Mouse (Mus musculus) midbrain, embryonic 14.5 days (tissue): Measurements from ENCODE around the gene Vti1a. TPM values are rescaled to one million over a fixed set of nuclear protein-coding genes. Genes with fewer than 3 reads are reported as not detected.

ENCODE experiments used
- ATAC-seq: fragments of 200-750 bp; cut with Nextera tagmentation; 2 replicates; pipeline ENCODE4 v1.8.0; 2017; ENCODE audit warnings: moderate number of reproducible peaks, moderate library complexity; ENCODE audit not compliant: low FRiP score, low TSS enrichment
- DNase-seq: peaks from one replicate; pipeline ENCODE4 v3.0.0-alpha.2; 2015
- H3K27ac ChIP-seq: fragments of 300-500 bp; sonication (generic); replicated peaks from 2 replicates; pipeline ENCODE4 v1.5.1; 2014; ENCODE audit warnings: mild to moderate bottlenecking, low read depth, low read length, moderate library complexity
- H3K27me3 ChIP-seq: fragments of 300-500 bp; sonication (generic); 2 replicates; pipeline ENCODE4 v1.6.1; 2014; ENCODE audit warnings: low read length, control low read depth, mixed read lengths; ENCODE audit not compliant: control insufficient read depth, insufficient read depth
- H3K36me3 ChIP-seq: fragments of 300-500 bp; sonication (generic); 2 replicates; pipeline ENCODE4 v1.6.1; 2014; ENCODE audit warnings: low read length, control low read depth; ENCODE audit not compliant: control insufficient read depth, insufficient read depth
- H3K4me1 ChIP-seq: fragments of 300-500 bp; sonication (generic); 2 replicates; pipeline ENCODE4 v1.6.1; 2014; ENCODE audit warnings: mild to moderate bottlenecking, antibody characterized with exemption, low read length, control low read depth; ENCODE audit not compliant: control insufficient read depth, insufficient read depth
- H3K4me2 ChIP-seq: fragments of 300-500 bp; sonication (generic); 2 replicates; pipeline ENCODE4 v1.6.1; 2014; ENCODE audit warnings: mild to moderate bottlenecking, low read length, moderate library complexity
- H3K4me3 ChIP-seq: fragments of 300-500 bp; sonication (generic); replicated peaks from 2 replicates; pipeline ENCODE4 v1.5.1; 2014; ENCODE audit warnings: low read depth, low read length
- H3K9ac ChIP-seq: fragments of 300-500 bp; sonication (generic); replicated peaks from 2 replicates; pipeline ENCODE4 v1.6.1; 2014; ENCODE audit warnings: mild to moderate bottlenecking, low read length, moderate library complexity
- H3K9me3 ChIP-seq: fragments of 300-500 bp; sonication (generic); 2 replicates; pipeline ENCODE4 v1.6.1; 2016; ENCODE audit warnings: low read length, control low read depth, mixed read lengths; ENCODE audit not compliant: control insufficient read depth
- WGBS: fragments of 180-500 bp; shearing (Covaris S2); extraction: QIAGEN DNeasy Blood & Tissue Kit; methylation state at CpG from one replicate; pipeline ENCODE4 v1.1.7; 2014; 5-methylcytosine and 5-hydroxymethylcytosine counted together
- polyA plus RNA-seq: library from polyadenylated mRNA; unstranded; fragments of >200 nt; fragmentation: Nextera tagmentation; extraction: Ambion mirVana; gene quantifications from 2 replicates; pipeline ENCODE4 v1.2.1, GENCODE M21; 2014

The Vti1a gene
- polyA plus RNA-seq, 1 experiment from 2014 or later, result 33.9 TPM

DNA sequence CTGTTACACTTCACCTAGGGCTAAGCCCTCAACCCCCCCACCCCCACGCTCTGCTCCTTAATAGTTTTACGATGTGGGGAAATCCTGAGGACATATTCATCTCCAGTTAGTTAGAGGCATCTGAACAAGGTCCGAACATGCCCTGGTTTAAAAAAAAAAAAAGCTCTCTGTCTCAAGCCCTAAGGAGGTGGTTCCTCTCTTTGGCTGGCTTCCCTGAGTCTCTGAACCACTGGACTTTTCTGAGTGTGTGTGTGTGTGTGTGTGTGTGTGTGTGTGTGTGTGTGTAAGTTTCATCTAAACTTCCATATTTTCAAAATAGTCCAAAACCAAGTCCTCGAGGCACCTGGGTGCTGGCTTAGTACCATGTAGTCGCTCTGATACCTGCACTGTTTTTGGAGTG is 192.9 kb downstream of the Vti1a start:
- ATAC-seq (no peak), DNase-seq (no peak)
- Histone ChIP-seq H3K9me3 (no peaks in the 10 kb centered on the region), H3K9ac (no peak overlapping the region), H3K4me3 (no peak overlapping the region), H3K4me1 (no peaks in the 10 kb centered on the region), H3K36me3 (no peaks in the 10 kb centered on the region), H3K4me2 (no peak overlapping the region), H3K27me3 (no peaks in the 10 kb centered on the region), H3K27ac (no peak overlapping the region)
- WGBS, result 90% methylated on average over 5 of the region's 5 CpGs

DNA sequence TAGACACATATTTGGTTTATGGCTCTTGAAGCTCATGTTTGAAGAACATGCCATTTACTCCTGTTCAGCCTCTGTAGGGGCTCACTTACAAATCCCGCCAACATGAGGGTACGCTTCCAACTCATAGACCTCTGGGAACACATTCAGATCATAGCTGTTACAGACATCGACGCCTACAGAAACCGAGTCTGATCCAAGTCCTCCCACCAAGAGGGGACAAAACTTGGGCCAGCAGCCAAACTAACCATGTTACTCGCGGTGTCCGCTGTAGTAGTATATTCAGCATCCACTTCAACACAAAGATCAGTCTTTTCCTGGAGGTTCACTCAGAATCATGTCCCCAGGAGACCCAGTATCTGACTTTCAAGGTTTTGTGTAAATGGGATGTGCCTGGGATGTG is 193.5 kb downstream of the Vti1a start:
- H3K4me2 ChIP-seq, result no peak overlapping the region
- H3K9me3 ChIP-seq, result no peaks in the 10 kb centered on the region
- H3K27ac ChIP-seq, result no peak overlapping the region
- no peak overlapping the region for H3K9ac ChIP-seq
- H3K27me3 ChIP-seq, result no peaks in the 10 kb centered on the region
- no peaks in the 10 kb centered on the region for H3K36me3 ChIP-seq
- no peaks in the 10 kb centered on the region for H3K4me1 ChIP-seq
- 96% methylated on average over 8 of the region's 8 CpGs for WGBS
- H3K4me3 ChIP-seq, result no peak overlapping the region
- DNase-seq, result no peak
- no peak for ATAC-seq

DNA sequence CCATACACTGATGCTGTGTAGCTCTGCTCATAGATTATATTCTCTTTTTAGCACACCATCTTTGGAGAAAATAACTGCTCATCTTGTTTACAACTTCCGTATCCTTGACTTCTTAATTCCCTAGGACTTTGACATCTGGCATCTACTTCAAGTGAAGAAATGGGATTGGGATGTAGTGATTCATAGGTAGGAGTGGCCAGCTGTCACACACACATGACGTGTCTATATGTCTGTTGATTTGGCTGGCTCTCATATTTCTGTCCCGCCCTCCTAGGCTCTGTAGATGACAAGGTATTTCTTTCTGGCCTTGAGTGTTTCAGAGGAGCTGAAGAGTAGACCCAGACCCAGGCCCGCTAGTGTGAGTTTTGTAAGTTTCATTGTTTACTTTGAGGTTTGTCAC is 197.8 kb downstream of the Vti1a start:
- no peak overlapping the region for H3K27ac ChIP-seq
- ATAC-seq, result no peak
- H3K36me3 ChIP-seq, result no peaks in the 10 kb centered on the region
- DNase-seq, result no peak
- no peaks in the 10 kb centered on the region for H3K4me1 ChIP-seq
- no peak overlapping the region for H3K9ac ChIP-seq
- WGBS, result 90% methylated on average over 4 of the region's 4 CpGs
- no peaks in the 10 kb centered on the region for H3K27me3 ChIP-seq
- no peaks in the 10 kb centered on the region for H3K9me3 ChIP-seq
- no peak overlapping the region for H3K4me3 ChIP-seq
- no peak overlapping the region for H3K4me2 ChIP-seq

DNA sequence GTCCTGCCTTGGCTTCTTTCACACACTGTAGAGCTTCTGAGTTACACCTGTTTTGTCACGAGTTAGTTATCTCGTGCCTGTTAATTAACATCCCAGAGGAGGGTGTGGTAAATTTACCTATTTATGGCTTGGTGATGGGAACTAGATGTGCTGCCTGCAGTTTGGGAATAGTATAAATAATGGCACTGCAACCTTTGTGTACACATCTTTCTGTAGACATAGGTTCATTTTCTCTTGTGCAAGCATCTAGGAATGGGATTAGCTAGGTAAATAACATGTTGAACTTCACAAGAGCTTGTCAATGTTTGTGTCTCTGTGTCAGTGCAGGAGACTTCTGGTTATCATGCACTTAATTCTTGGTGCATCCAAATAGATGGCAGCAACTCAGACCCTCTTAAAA is 204.1 kb downstream of the Vti1a start:
- Histone ChIP-seq H3K27me3 (no peaks in the 10 kb centered on the region), H3K36me3 (no peaks in the 10 kb centered on the region), H3K4me3 (no peak overlapping the region), H3K9me3 (no peaks in the 10 kb centered on the region), H3K9ac (no peak overlapping the region), H3K4me2 (no peak overlapping the region), H3K27ac (no peak overlapping the region), H3K4me1 (no peaks in the 10 kb centered on the region)
- DNase-seq, result no peak
- no peak for ATAC-seq
- 84% methylated on average over 2 of the region's 2 CpGs for WGBS

DNA sequence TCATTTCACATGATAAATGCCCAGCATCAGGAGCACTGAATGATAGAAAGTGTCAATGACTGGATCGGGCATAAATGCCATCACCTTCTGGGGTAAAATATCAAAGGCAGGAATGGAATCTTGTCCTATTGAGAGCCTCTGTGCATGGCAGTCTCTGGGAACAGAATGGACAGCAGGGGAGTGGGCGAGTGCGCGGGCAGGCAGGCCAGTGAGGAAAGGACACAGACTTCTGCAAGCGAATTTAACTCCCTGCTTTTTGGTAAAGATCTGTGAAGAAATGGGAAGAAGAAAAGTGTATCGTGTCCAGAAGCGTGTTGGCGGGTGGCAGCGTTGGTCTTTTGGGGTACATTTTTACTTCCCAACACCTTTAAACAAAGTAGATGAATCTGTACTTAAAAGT is 207.2 kb downstream of the Vti1a start:
- WGBS, result 78% methylated on average over 9 of the region's 9 CpGs
- Histone ChIP-seq H3K4me2 (no peak overlapping the region), H3K36me3 (no peaks in the 10 kb centered on the region), H3K27ac (no peak overlapping the region), H3K9me3 (no peaks in the 10 kb centered on the region), H3K4me1 (no peaks in the 10 kb centered on the region), H3K4me3 (no peak overlapping the region), H3K27me3 (no peaks in the 10 kb centered on the region), H3K9ac (no peak overlapping the region)
- ATAC-seq (no peak), DNase-seq (no peak)

DNA sequence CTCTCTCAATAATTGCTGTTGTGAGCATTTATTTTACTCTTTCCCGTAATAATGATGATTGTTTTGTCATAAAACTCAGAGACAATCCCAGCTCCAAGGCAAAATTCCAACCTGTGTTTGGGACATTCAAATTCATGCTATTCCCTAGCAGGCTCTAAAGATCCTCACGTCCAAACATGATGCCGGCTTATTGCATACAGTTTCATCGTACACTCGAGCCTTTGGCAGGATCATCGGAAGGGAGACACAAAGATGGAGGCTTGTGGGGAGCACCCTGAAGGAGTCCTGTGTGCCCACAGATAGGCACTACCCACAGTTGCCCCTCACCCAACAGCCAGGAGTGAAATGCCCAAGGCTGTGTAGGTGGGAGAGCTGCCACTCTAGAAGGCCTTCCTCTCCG is 208.3 kb downstream of the Vti1a start:
- no peaks in the 10 kb centered on the region for H3K36me3 ChIP-seq
- H3K9ac ChIP-seq, result no peak overlapping the region
- H3K4me3 ChIP-seq, result no peak overlapping the region
- no peak for ATAC-seq
- H3K4me1 ChIP-seq, result no peaks in the 10 kb centered on the region
- DNase-seq, result no peak
- no peaks in the 10 kb centered on the region for H3K27me3 ChIP-seq
- no peak overlapping the region for H3K27ac ChIP-seq
- H3K4me2 ChIP-seq, result no peak overlapping the region
- WGBS, result 93% methylated on average over 7 of the region's 7 CpGs
- H3K9me3 ChIP-seq, result no peaks in the 10 kb centered on the region

DNA sequence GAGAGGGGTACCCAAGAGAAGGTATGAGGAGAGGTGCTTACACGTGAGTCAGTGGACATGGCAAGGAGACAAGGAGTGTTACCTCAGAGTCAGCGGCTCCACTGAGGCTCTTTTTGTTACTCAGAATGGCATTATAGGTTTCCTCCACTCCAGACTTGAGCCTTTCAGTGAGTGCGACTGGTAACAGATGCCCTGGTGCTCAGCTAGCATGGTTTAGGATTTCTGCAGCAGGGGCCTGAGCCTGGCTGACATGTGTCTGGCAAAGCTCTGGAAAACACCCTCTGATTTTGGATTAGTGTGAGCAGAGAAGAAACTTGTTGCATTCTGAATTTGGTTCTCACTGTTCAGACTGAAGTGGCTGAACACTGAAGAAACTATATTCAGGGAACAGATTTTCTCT is 209.0 kb downstream of the Vti1a start:
- ATAC-seq, result no peak
- H3K27ac ChIP-seq, result no peak overlapping the region
- no peaks in the 10 kb centered on the region for H3K9me3 ChIP-seq
- H3K4me1 ChIP-seq, result no peaks in the 10 kb centered on the region
- H3K9ac ChIP-seq, result no peak overlapping the region
- WGBS, result 71% methylated on average over 3 of the region's 3 CpGs
- H3K36me3 ChIP-seq, result no peaks in the 10 kb centered on the region
- H3K27me3 ChIP-seq, result no peaks in the 10 kb centered on the region
- DNase-seq, result no peak
- no peak overlapping the region for H3K4me2 ChIP-seq
- no peak overlapping the region for H3K4me3 ChIP-seq

DNA sequence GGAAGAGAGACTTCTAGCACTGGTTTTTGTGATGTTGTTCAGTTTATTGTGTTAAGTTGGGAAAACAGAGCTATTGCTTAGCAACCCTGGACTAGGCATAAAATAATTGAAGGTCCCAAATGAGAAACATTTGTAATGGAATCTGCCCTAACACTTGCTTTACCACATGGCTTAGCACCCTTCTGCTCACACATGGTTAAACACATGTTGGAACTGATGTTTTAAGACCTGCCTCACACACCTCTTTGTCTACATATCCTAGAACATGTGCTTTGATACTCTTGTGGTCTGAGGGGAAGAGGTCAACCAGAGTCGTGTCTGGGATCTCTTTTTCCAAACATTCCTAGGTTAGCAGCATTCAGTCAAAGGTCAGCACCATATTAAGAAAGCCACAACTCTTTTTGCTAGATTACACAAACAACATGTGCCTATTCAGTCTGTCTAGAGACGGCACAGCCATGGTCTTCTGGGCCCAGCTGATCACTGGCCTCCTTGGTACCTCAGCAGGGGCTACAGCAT is 210.7 kb downstream of the Vti1a start:
- H3K27me3 ChIP-seq, result no peaks in the 10 kb centered on the region
- H3K36me3 ChIP-seq, result no peaks in the 10 kb centered on the region
- no peak overlapping the region for H3K9ac ChIP-seq
- H3K27ac ChIP-seq, result no peak overlapping the region
- H3K4me1 ChIP-seq, result no peaks in the 10 kb centered on the region
- DNase-seq, result no peak
- 61% methylated on average over 2 of the region's 2 CpGs for WGBS
- ATAC-seq, result no peak
- no peak overlapping the region for H3K4me3 ChIP-seq
- H3K4me2 ChIP-seq, result no peak overlapping the region
- H3K9me3 ChIP-seq, result no peaks in the 10 kb centered on the region

DNA sequence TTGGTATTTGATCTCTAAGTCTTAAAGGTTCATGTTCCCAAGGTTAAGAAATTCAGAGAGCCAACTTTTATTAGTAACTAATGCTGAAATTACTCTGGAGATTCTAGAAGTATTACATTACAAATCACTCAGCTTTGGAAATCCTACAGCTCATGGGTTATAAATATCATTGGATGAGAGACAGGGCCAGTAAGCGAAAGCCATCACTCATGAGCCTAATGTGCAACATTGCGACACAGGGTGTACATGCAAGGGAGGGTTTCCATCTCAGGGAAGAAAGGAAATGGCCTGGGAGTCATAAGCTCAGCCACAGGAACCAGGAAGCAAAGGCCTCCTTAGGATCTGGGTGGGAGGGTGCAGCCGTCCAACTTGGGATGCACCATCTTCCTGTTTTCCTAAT is 213.9 kb downstream of the Vti1a start:
- Histone ChIP-seq H3K27ac (no peak overlapping the region), H3K4me3 (no peak overlapping the region), H3K36me3 (no peaks in the 10 kb centered on the region), H3K4me2 (no peak overlapping the region), H3K4me1 (no peaks in the 10 kb centered on the region), H3K27me3 (no peaks in the 10 kb centered on the region), H3K9ac (no peak overlapping the region), H3K9me3 (no peaks in the 10 kb centered on the region)
- WGBS, result 96% methylated on average over 3 of the region's 3 CpGs
- DNase-seq (no peak), ATAC-seq (no peak)
